Mouse (Mus musculus) thymus, adult 2 months (tissue): ENCODE results near the gene Mrpl43. TPM values are rescaled to one million over a fixed set of nuclear protein-coding genes. Genes with fewer than 3 reads are reported as not detected.

Source experiments
- DNase-seq: peaks from one replicate; pipeline ENCODE4 v3.0.0; 2021
- H3K27ac ChIP-seq: fragments of 200-500 bp; 2 replicates; pipeline ENCODE4 v1.5.1; 2012; ENCODE audit warnings: low read length, control low read depth; ENCODE audit not compliant: control insufficient read depth, insufficient read depth
- H3K27me3 ChIP-seq: fragments of 200-500 bp; 2 replicates; pipeline ENCODE4 v1.6.1; 2012; ENCODE audit warnings: mild to moderate bottlenecking, low read length, moderate library complexity, mixed read lengths; ENCODE audit not compliant: control insufficient read depth, insufficient read depth
- H3K36me3 ChIP-seq: fragments of 200-500 bp; 2 replicates; pipeline ENCODE4 v1.6.1; 2012; ENCODE audit warnings: mild to moderate bottlenecking, low read length, moderate library complexity; ENCODE audit not compliant: control insufficient read depth, insufficient read depth
- H3K4me1 ChIP-seq: fragments of 200-500 bp; replicated peaks from 2 replicates; pipeline ENCODE4 v1.6.1; 2012; ENCODE audit warnings: low read length; ENCODE audit not compliant: control insufficient read depth, insufficient read depth
- H3K4me3 ChIP-seq: fragments of 200-500 bp; 2 replicates; pipeline ENCODE4 v1.5.1; 2012; ENCODE audit warnings: mild to moderate bottlenecking, low read length, control low read depth, moderate library complexity; ENCODE audit not compliant: control insufficient read depth, insufficient read depth
- CTCF ChIP-seq: fragments of 200-500 bp; IDR thresholded peaks from 2 replicates; pipeline ENCODE4 v1.5.1; 2012; ENCODE audit warnings: mild to moderate bottlenecking, control low read depth, low read length, moderate library complexity, borderline replicate concordance; ENCODE audit not compliant: control insufficient read depth, poor library complexity, insufficient read depth; ENCODE audit errors: extremely low read depth
- POLR2A ChIP-seq: fragments of 200-500 bp; IDR thresholded peaks from 2 replicates; pipeline ENCODE4 v1.6.1; 2012; ENCODE audit warnings: mild to moderate bottlenecking, low read length, control low read depth, moderate library complexity; ENCODE audit not compliant: control insufficient read depth, poor library complexity, insufficient read depth; ENCODE audit errors: extremely low read depth
- WGBS: fragments of 180-500 bp; shearing (Covaris S2); methylation state at CpG from one replicate; pipeline ENCODE4 v1.1.7; 2018; 5-methylcytosine and 5-hydroxymethylcytosine counted together
- polyA plus RNA-seq: library from polyadenylated mRNA; depleted of rRNA; stranded (reverse); fragments of >200 nt; gene quantifications from 2 replicates; pipeline ENCODE4 v1.2.3, GENCODE M21; 2012; rRNA removed

Gene Mrpl43
- polyA plus RNA-seq, 1 experiment = 121 TPM

- Histone ChIP-seq H3K27me3 (no peaks in the 10 kb centered on the region), H3K4me3 (no peak overlapping the region), H3K4me1 (no peaks in the 10 kb centered on the region), H3K36me3 (peaks cover 34% of the 10 kb centered on the region), H3K27ac (no peak overlapping the region)
- no peak for DNase-seq
- TF ChIP-seq CTCF (no peak), POLR2A (no peak)
- 91% methylated on average over 7 of the region's 7 CpGs for WGBS
Measured at GRCm38 (mm10) chr19:44982477-44983115, 23.6 kb downstream of the Mrpl43 start.

- 95% methylated on average over 2 of the region's 2 CpGs for WGBS
- no peak for DNase-seq
- Histone ChIP-seq H3K36me3 (peaks cover 51% of the 10 kb centered on the region), H3K27me3 (no peaks in the 10 kb centered on the region), H3K4me3 (no peak overlapping the region), H3K4me1 (no peaks in the 10 kb centered on the region), H3K27ac (no peak overlapping the region)
- TF ChIP-seq CTCF = no peak
- no peak for TF ChIP-seq POLR2A
Measured at GRCm38 (mm10) chr19:44980787-44981186, 25.5 kb downstream of the Mrpl43 start.

GRCm38 (mm10) chr19:44977148-44977547 is 29.1 kb downstream of the Mrpl43 start:
- no peaks in the 10 kb centered on the region for H3K27me3 ChIP-seq
- no peak overlapping the region for H3K4me3 ChIP-seq
- no peak overlapping the region for H3K27ac ChIP-seq
- 97% methylated on average over 6 of the region's 6 CpGs for WGBS
- peaks cover 2% of the 10 kb centered on the region; the same call in 1 of the 2 replicates for H3K4me1 ChIP-seq
- H3K36me3 ChIP-seq = peaks cover 73% of the 10 kb centered on the region
- TF ChIP-seq POLR2A (no peak), CTCF (no peak)
- no peak for DNase-seq

GRCm38 (mm10) chr19:44976636-44977035 is 29.6 kb downstream of the Mrpl43 start:
- no peak for DNase-seq
- peaks cover 73% of the 10 kb centered on the region for H3K36me3 ChIP-seq
- peaks cover 2% of the 10 kb centered on the region; the same call in 1 of the 2 replicates for H3K4me1 ChIP-seq
- H3K27ac ChIP-seq = no peak overlapping the region
- WGBS = 96% methylated on average over 6 of the region's 6 CpGs
- H3K4me3 ChIP-seq = no peak overlapping the region
- no peaks in the 10 kb centered on the region for H3K27me3 ChIP-seq
- no peak for TF ChIP-seq POLR2A
- TF ChIP-seq CTCF = no peak

- WGBS = 94% methylated on average over 3 of the region's 3 CpGs
- Histone ChIP-seq H3K4me3 (no peak overlapping the region), H3K27ac (no peak overlapping the region), H3K4me1 (no peaks in the 10 kb centered on the region), H3K36me3 (peaks cover 71% of the 10 kb centered on the region), H3K27me3 (no peaks in the 10 kb centered on the region)
- TF ChIP-seq POLR2A = no peak
- no peak for TF ChIP-seq CTCF
- no peak for DNase-seq
Measured at GRCm38 (mm10) chr19:44968329-44968728, 37.9 kb downstream of the Mrpl43 start.

GRCm38 (mm10) chr19:44965978-44966377 is 40.3 kb downstream of the Mrpl43 start:
- WGBS = 93% methylated on average over 1 of the region's 1 CpGs
- Histone ChIP-seq H3K36me3 (peaks cover 64% of the 10 kb centered on the region), H3K27ac (no peak overlapping the region), H3K4me3 (no peak overlapping the region), H3K27me3 (no peaks in the 10 kb centered on the region), H3K4me1 (no peaks in the 10 kb centered on the region)
- no peak for DNase-seq
- TF ChIP-seq CTCF (no peak), POLR2A (no peak)

GRCm38 (mm10) chr19:44959633-44960032 is 46.6 kb downstream of the Mrpl43 start:
- no peak for DNase-seq
- WGBS = 99% methylated on average over 2 of the region's 2 CpGs
- no peak overlapping the region for H3K27ac ChIP-seq
- peaks cover 70% of the 10 kb centered on the region for H3K36me3 ChIP-seq
- H3K4me1 ChIP-seq = no peaks in the 10 kb centered on the region
- no peak for TF ChIP-seq CTCF
- no peak overlapping the region for H3K4me3 ChIP-seq
- H3K27me3 ChIP-seq = no peaks in the 10 kb centered on the region

Other genes with a start within 250 kb of the Mrpl43 start
- 98.6 and 134 TPM in 2 replicates for gene Slf2, start 75.3 kb downstream of the Mrpl43 start, polyA plus RNA-seq
- 13.7 TPM in 2 replicates for gene Sema4g, start 17.3 kb downstream of the Mrpl43 start, polyA plus RNA-seq
- gene Twnk, start 779 bp downstream of the Mrpl43 start, polyA plus RNA-seq = 11.5 and 11.6 TPM in 2 replicates
- 37.6 and 41.2 TPM in 2 replicates for gene Lzts2, start 8.0 kb upstream of the Mrpl43 start, polyA plus RNA-seq
- 0.33 and 0.47 TPM in 2 replicates for gene Pdzd7, start 39.3 kb upstream of the Mrpl43 start, polyA plus RNA-seq
- gene Sfxn3, start 41.1 kb upstream of the Mrpl43 start, polyA plus RNA-seq = 46.9 and 61.1 TPM in 2 replicates
- 4.6 and 7.9 TPM in 2 replicates for gene Kazald1, start 68.8 kb upstream of the Mrpl43 start, polyA plus RNA-seq
- 0.19 and 0.29 TPM in 2 replicates for gene Tlx1, start 144.2 kb upstream of the Mrpl43 start, polyA plus RNA-seq
- 0.06 TPM in 1 of 2 replicates, not detected in the other for gene Lbx1, start 229.4 kb upstream of the Mrpl43 start, polyA plus RNA-seq